Mouse (Mus musculus) neural tube, embryonic 15.5 days (tissue): ENCODE results near the gene Pou2f3. TPM values are rescaled to one million over a fixed set of nuclear protein-coding genes. Genes with fewer than 3 reads are reported as not detected.

Source experiments
- ATAC-seq: fragments of 200-750 bp; cut with Nextera tagmentation; 2 replicates; pipeline ENCODE4 v1.8.0; 2017; ENCODE audit warnings: mild to moderate bottlenecking, moderate TSS enrichment, moderate library complexity; ENCODE audit not compliant: low FRiP score
- H3K27ac ChIP-seq: fragments of 300-500 bp; sonication (generic); replicated peaks from 2 replicates; pipeline ENCODE4 v1.5.1; 2015; ENCODE audit warnings: mild to moderate bottlenecking, inconsistent platforms
- H3K27me3 ChIP-seq: fragments of 300-500 bp; sonication (generic); replicated peaks from 2 replicates; pipeline ENCODE4 v1.6.1; 2015; ENCODE audit warnings: inconsistent platforms
- H3K36me3 ChIP-seq: fragments of 300-500 bp; sonication (generic); 2 replicates; pipeline ENCODE4 v1.6.1; 2015; ENCODE audit warnings: inconsistent platforms
- H3K4me1 ChIP-seq: fragments of 300-500 bp; sonication (generic); 2 replicates; pipeline ENCODE4 v1.6.1; 2015; ENCODE audit warnings: inconsistent platforms
- H3K4me2 ChIP-seq: fragments of 300-500 bp; sonication (generic); 2 replicates; pipeline ENCODE4 v1.6.1; 2015; ENCODE audit warnings: inconsistent platforms, mild to moderate bottlenecking, moderate library complexity
- H3K4me3 ChIP-seq: fragments of 300-500 bp; sonication (generic); replicated peaks from 2 replicates; pipeline ENCODE4 v1.5.1; 2015; ENCODE audit warnings: mild to moderate bottlenecking, inconsistent platforms
- H3K9ac ChIP-seq: fragments of 300-500 bp; sonication (generic); replicated peaks from 2 replicates; pipeline ENCODE4 v1.6.1; 2015; ENCODE audit warnings: mild to moderate bottlenecking, inconsistent platforms
- H3K9me3 ChIP-seq: fragments of 300-500 bp; sonication (generic); replicated peaks from 2 replicates; pipeline ENCODE4 v1.6.1; 2016; ENCODE audit warnings: inconsistent platforms
- WGBS: fragments of 180-500 bp; shearing (Covaris S2); methylation state at CpG from one replicate; pipeline ENCODE4 v1.1.7; 2015; ENCODE audit warnings: mixed read lengths; 5-methylcytosine and 5-hydroxymethylcytosine counted together
- polyA plus RNA-seq: library from polyadenylated mRNA; unstranded; fragments of >200 nt; fragmentation: Nextera tagmentation; extraction: Ambion mirVana; gene quantifications from 2 replicates; pipeline ENCODE4 v1.2.1, GENCODE M21; 2015

The Pou2f3 gene
- polyA plus RNA-seq, 1 experiment from 2014 or later: not detected

- Histone ChIP-seq H3K36me3 (peaks cover 20% of the 10 kb centered on the region), H3K27ac (peak overlapping the region; percentile 85), H3K4me2 (peak overlapping the region; percentile 89), H3K4me3 (peak overlapping the region; percentile 74), H3K9me3 (no peaks in the 10 kb centered on the region), H3K27me3 (no peaks in the 10 kb centered on the region), H3K4me1 (peaks cover 49% of the 10 kb centered on the region), H3K9ac (0 out of 2 replicates have a peak overlapping the region, but pooled peaks have one; percentile 81)
- WGBS: 16% methylated on average over 22 of the region's 22 CpGs
- peak; percentile 39 for ATAC-seq
These were observed 103.6 kb downstream of the Pou2f3 start for GRCm38 (mm10) chr9:43106426-43107186.

GRCm38 (mm10) chr9:43105664-43106361, 104.4 kb downstream of the Pou2f3 start:
- WGBS: under 1% methylated on average over 79 of the region's 91 CpGs

GRCm38 (mm10) chr9:43104873-43105663, 105.1 kb downstream of the Pou2f3 start:
- H3K9me3 ChIP-seq: no peaks in the 10 kb centered on the region
- peak overlapping the region; percentile 89 for H3K4me2 ChIP-seq
- H3K36me3 ChIP-seq: peaks cover 4% of the 10 kb centered on the region
- peak overlapping the region; percentile 74 for H3K4me3 ChIP-seq
- H3K4me1 ChIP-seq: peaks cover 49% of the 10 kb centered on the region
- H3K27me3 ChIP-seq: no peaks in the 10 kb centered on the region
- H3K9ac ChIP-seq: peak overlapping the region; percentile 81
- H3K27ac ChIP-seq: peak overlapping the region; percentile 85
- ATAC-seq: no peak
- under 1% methylated on average over 37 of the region's 40 CpGs for WGBS

More at GRCm38 (mm10) chr9:43105664-43106361, 104.4 kb downstream of the Pou2f3 start:
- Histone ChIP-seq H3K27ac (peak overlapping the region; percentile 85), H3K4me3 (peak overlapping the region; percentile 74), H3K27me3 (no peaks in the 10 kb centered on the region), H3K9ac (peak overlapping the region; percentile 81), H3K36me3 (peaks cover 12% of the 10 kb centered on the region), H3K4me1 (peaks cover 49% of the 10 kb centered on the region), H3K9me3 (no peaks in the 10 kb centered on the region), H3K4me2 (peak overlapping the region; percentile 89)
- ATAC-seq: peak; percentile 80

GRCm38 (mm10) chr9:43104526-43104872, 105.7 kb downstream of the Pou2f3 start:
- H3K9me3 ChIP-seq: no peaks in the 10 kb centered on the region
- 0 out of 2 replicates have a peak, but pooled peaks cover 3% of the 10 kb centered on the region for H3K36me3 ChIP-seq
- peak overlapping the region; percentile 74 for H3K4me3 ChIP-seq
- no peak for ATAC-seq
- H3K9ac ChIP-seq: peak overlapping the region; percentile 81
- peak overlapping the region; percentile 89 for H3K4me2 ChIP-seq
- peaks cover 52% of the 10 kb centered on the region for H3K4me1 ChIP-seq
- H3K27ac ChIP-seq: peak overlapping the region; percentile 85; the same call in 1 of the 2 replicates
- WGBS: 5% methylated on average over 4 of the region's 4 CpGs
- no peaks in the 10 kb centered on the region for H3K27me3 ChIP-seq

- H3K9ac ChIP-seq: peak overlapping the region; percentile 32; the same call in 1 of the 2 replicates
- H3K9me3 ChIP-seq: no peaks in the 10 kb centered on the region
- peak overlapping the region; percentile 74 for H3K4me3 ChIP-seq
- H3K4me1 ChIP-seq: peaks cover 54% of the 10 kb centered on the region
- peak overlapping the region; percentile 89 for H3K4me2 ChIP-seq
- no peak for ATAC-seq
- H3K27ac ChIP-seq: no peak overlapping the region
- no peaks in the 10 kb centered on the region for H3K27me3 ChIP-seq
- 36% methylated on average over 4 of the region's 4 CpGs for WGBS
- no peaks in the 10 kb centered on the region for H3K36me3 ChIP-seq
These were observed 106.4 kb downstream of the Pou2f3 start for GRCm38 (mm10) chr9:43103675-43104299.

GRCm38 (mm10) chr9:43102931-43103330, 107.2 kb downstream of the Pou2f3 start:
- Histone ChIP-seq H3K36me3 (no peaks in the 10 kb centered on the region), H3K4me3 (no peak overlapping the region), H3K4me2 (peak overlapping the region; percentile 89), H3K4me1 (peaks cover 54% of the 10 kb centered on the region), H3K9me3 (no peaks in the 10 kb centered on the region), H3K27me3 (no peaks in the 10 kb centered on the region), H3K9ac (0 out of 2 replicates have a peak overlapping the region, but pooled peaks have one; percentile 3), H3K27ac (no peak overlapping the region)
- 95% methylated on average over 2 of the region's 2 CpGs for WGBS
- ATAC-seq: no peak

GRCm38 (mm10) chr9:43101936-43102595, 108.1 kb downstream of the Pou2f3 start:
- H3K36me3 ChIP-seq: no peaks in the 10 kb centered on the region
- peaks cover 49% of the 10 kb centered on the region for H3K4me1 ChIP-seq
- no peak overlapping the region for H3K4me3 ChIP-seq
- H3K9ac ChIP-seq: no peak overlapping the region
- peak overlapping the region; percentile 89 for H3K4me2 ChIP-seq
- H3K27ac ChIP-seq: no peak overlapping the region
- no peak for ATAC-seq
- H3K9me3 ChIP-seq: no peaks in the 10 kb centered on the region
- no peaks in the 10 kb centered on the region for H3K27me3 ChIP-seq
- 76% methylated on average over 8 of the region's 8 CpGs for WGBS

GRCm38 (mm10) chr9:43098922-43099321, 111.2 kb downstream of the Pou2f3 start:
- no peak overlapping the region for H3K9ac ChIP-seq
- H3K9me3 ChIP-seq: no peaks in the 10 kb centered on the region
- H3K4me2 ChIP-seq: no peak overlapping the region
- no peak for ATAC-seq
- peaks cover 30% of the 10 kb centered on the region for H3K4me1 ChIP-seq
- H3K27ac ChIP-seq: no peak overlapping the region
- H3K4me3 ChIP-seq: no peak overlapping the region
- 25% methylated on average over 4 of the region's 4 CpGs for WGBS
- H3K27me3 ChIP-seq: no peaks in the 10 kb centered on the region
- no peaks in the 10 kb centered on the region for H3K36me3 ChIP-seq

GRCm38 (mm10) chr9:43097801-43098557, 112.2 kb downstream of the Pou2f3 start:
- Histone ChIP-seq H3K4me3 (no peak overlapping the region), H3K27me3 (no peaks in the 10 kb centered on the region)
- ATAC-seq: no peak

GRCm38 (mm10) chr9:43096337-43096736, 113.8 kb downstream of the Pou2f3 start:
- Histone ChIP-seq H3K9ac (no peak overlapping the region), H3K9me3 (no peaks in the 10 kb centered on the region), H3K27me3 (no peaks in the 10 kb centered on the region), H3K4me1 (peaks cover 14% of the 10 kb centered on the region), H3K4me3 (no peak overlapping the region), H3K4me2 (no peak overlapping the region), H3K27ac (no peak overlapping the region), H3K36me3 (no peaks in the 10 kb centered on the region)
- ATAC-seq: no peak

More at GRCm38 (mm10) chr9:43097801-43098557, 112.2 kb downstream of the Pou2f3 start:
- H3K9ac ChIP-seq: no peak overlapping the region
- no peak overlapping the region for H3K4me2 ChIP-seq
- no peak overlapping the region for H3K27ac ChIP-seq
- no peaks in the 10 kb centered on the region for H3K36me3 ChIP-seq
- H3K4me1 ChIP-seq: peaks cover 25% of the 10 kb centered on the region
- H3K9me3 ChIP-seq: no peaks in the 10 kb centered on the region
- WGBS: 91% methylated on average over 3 of the region's 3 CpGs
